Mouse (Mus musculus) bone marrow, adult 2 months (tissue): ENCODE results near the gene Cd274.

Source experiments
- CTCF ChIP-seq: fragments of 200-500 bp; IDR thresholded peaks from 2 replicates; pipeline ENCODE4 v1.5.1; 2011; ENCODE audit warnings: low read length, control low read depth; ENCODE audit not compliant: control insufficient read depth, insufficient read depth
- POLR2A ChIP-seq: fragments of 200-500 bp; IDR thresholded peaks from 2 replicates; pipeline ENCODE4 v1.6.1; 2011; ENCODE audit warnings: low read depth, mild to moderate bottlenecking, control low read depth, low read length, borderline replicate concordance; ENCODE audit not compliant: control insufficient read depth

GRCm38 (mm10) chr19:29368671-29369309 is 1.5 kb downstream of the Cd274 start:
- TF ChIP-seq POLR2A (no peak), CTCF (no peak)
